Mouse (Mus musculus) gastrocnemius, adult 2 months (tissue): ENCODE measurements around the gene Pik3ca. TPM values are rescaled to one million over a fixed set of nuclear protein-coding genes. Genes with fewer than 3 reads are reported as not detected.

ENCODE experiments used
- DNase-seq: peaks from one replicate; pipeline ENCODE4 v3.0.0; 2022
- H3K27ac ChIP-seq: fragments of 200-600 bp; 2 replicates; pipeline ENCODE4 v1.8.1; 2022; ENCODE audit warnings: mild to moderate bottlenecking
- H3K4me3 ChIP-seq: fragments of 200-600 bp; 2 replicates; pipeline ENCODE4 v1.8.1; 2022; ENCODE audit warnings: mild to moderate bottlenecking, moderate library complexity
- CTCF ChIP-seq: fragments of 200-600 bp; IDR thresholded peaks from 2 replicates; pipeline ENCODE4 v1.8.1; 2022; ENCODE audit warnings: antibody characterized with exemption, mild to moderate bottlenecking, moderate library complexity
- intact Hi-C: fragments of 180-260 bp; cut with DNase I; formaldehyde crosslinking; loops from one replicate; pipeline ENCODE4 v1.15.1; 2025
- total RNA-seq, 2 experiments: library from RNA; stranded (reverse); gene quantifications; 2 replicates each; pipeline ENCODE4 v1.2.3; 2021

The Pik3ca gene
- total RNA-seq, 2 experiments from 2014 or later = 40.1 to 63.3 TPM

DNA sequence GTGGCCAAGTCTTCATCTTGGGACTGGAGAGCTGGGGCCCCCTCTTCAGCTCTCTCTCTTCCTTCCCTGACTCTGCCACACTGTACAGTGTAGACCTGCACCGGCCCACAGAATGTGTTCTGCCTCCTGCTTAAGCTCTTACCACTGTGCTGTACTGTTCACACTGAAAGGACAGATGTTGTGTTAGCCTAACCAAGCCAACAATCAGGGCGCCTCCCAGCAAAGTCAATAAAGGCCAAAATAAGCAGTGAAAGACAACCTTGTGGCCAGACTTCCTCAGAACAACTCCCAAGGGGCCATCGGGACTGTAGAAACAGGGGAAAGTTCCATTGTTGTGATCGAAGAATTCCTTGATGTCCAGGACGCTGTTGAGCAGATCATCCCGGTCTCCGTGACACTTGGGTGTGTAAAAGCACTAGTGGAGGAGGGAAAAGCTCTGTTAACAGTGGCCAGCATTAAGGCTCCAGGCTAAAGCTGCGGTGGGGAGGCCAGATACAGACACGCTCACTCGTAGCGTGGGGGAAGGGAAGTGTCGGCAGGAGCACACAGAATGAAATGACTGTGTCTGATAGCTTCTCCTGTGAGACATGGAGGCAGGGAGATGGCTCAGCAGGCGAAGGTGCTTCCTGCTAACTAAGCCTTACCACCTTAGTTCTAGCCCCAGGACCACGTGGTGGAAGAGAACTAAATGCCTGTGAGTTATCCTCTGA, 74.9 kb downstream of the Pik3ca start:
- no peak overlapping the region for H3K27ac ChIP-seq
- intact Hi-C loops = no loop called here
- TF ChIP-seq CTCF = no peak
- H3K4me3 ChIP-seq = no peak overlapping the region
- DNase-seq = no peak

DNA sequence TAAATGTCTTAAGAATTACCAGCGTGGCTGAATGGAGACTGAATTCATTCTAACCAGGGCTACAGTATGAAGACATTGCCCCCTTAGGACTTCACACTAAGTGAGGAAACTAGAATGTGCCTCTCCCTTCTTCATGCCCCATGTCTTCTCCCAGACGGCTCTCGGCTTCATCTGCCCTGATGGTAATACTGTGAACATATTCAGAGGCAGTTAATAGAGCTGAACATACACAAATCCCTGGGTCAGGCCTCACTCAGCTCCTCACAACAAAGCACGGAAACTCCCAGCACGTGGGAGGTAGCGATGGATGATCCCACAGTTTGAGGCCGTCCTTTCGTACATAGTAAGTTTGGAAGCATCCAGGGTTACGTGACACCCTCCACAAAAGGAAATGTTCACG, 75.7 kb downstream of the Pik3ca start:
- intact Hi-C loops = no loop called here
- H3K27ac ChIP-seq = no peak overlapping the region
- H3K4me3 ChIP-seq = no peak overlapping the region
- no peak for TF ChIP-seq CTCF
- DNase-seq = no peak

GRCm38 (mm10) chr3:32479961-32480360, 82.5 kb downstream of the Pik3ca start:
- no peak overlapping the region for H3K27ac ChIP-seq
- TF ChIP-seq CTCF = no peak
- no peak overlapping the region for H3K4me3 ChIP-seq
- no peak for DNase-seq
- intact Hi-C loops = no loop called here

- DNase-seq = no peak
- intact Hi-C loops = no loop called here
- TF ChIP-seq CTCF = no peak
- Histone ChIP-seq H3K4me3 (no peak overlapping the region), H3K27ac (no peak overlapping the region)
Measured at GRCm38 (mm10) chr3:32483035-32483434, 85.6 kb downstream of the Pik3ca start.

- intact Hi-C loops = no loop called here
- TF ChIP-seq CTCF = no peak
- no peak for DNase-seq
Measured at GRCm38 (mm10) chr3:32486543-32486942, 89.1 kb downstream of the Pik3ca start.

DNA sequence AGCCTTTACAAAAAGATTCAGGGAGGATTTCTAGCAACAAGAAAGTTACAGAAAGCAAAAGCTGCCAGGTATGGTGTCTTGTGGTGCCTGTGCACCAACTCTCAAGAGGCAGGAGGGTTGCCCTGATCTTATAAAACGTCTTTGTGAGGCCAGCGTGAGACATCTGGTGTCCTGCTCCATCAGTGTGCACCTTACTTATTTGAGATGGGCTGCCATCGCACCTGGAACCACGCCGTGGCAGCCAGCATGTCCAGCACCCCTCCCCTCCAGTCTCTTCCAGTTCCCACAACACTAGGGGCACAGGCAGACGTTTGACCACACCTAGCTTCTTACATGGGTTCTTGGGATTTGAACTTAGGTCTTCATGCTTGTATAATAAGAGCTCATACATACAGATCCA, 90.7 kb downstream of the Pik3ca start:
- Histone ChIP-seq H3K27ac (no peak overlapping the region), H3K4me3 (no peak overlapping the region)
- DNase-seq = no peak
- TF ChIP-seq CTCF = no peak
- intact Hi-C loops = no loop called here

More at GRCm38 (mm10) chr3:32486543-32486942, 89.1 kb downstream of the Pik3ca start:
- H3K27ac ChIP-seq = no peak overlapping the region
- H3K4me3 ChIP-seq = no peak overlapping the region

DNA sequence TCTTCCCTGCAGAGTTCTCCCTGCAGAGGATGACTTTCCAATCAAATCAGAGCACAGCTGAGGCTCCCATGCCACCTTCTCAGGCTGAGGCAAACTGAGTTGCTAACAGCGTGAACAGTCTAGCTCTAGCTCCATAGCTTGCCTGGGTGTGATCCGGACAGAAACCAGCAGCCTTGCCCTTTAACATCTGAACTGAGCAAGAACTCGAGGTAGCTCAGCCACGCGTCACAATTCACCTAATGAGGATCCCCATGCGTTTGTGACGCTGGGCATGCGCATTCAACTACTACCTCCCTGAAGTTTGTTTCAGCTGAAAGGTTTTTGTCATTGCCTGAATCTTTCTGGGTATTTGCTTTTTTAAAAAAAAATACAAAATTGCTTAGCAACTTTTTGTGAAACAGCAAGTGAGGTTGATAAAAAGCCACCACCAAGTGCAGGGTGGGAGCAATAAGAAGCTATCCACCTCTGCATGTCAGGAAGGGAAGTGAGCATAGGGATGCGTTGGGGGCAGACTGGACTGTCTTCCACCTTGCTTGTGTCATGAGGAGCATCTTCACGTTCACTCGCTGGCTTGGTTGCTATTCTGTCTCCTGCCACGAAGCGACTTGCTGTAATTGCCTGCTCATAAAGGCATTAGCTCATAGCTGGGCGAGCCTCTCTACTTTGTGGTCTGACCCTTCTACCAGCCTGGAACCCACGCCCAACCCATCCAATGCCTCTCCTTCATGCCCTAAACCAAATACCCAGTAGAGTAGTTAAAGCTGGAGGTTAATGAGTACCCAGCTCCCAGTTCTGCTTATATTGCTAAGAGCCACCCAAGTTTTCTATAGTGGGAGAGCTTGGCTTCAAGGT, 92.8 kb downstream of the Pik3ca start:
- H3K27ac ChIP-seq = no peak overlapping the region
- no peak for DNase-seq
- intact Hi-C loops = no loop called here
- TF ChIP-seq CTCF = no peak
- H3K4me3 ChIP-seq = no peak overlapping the region

DNA sequence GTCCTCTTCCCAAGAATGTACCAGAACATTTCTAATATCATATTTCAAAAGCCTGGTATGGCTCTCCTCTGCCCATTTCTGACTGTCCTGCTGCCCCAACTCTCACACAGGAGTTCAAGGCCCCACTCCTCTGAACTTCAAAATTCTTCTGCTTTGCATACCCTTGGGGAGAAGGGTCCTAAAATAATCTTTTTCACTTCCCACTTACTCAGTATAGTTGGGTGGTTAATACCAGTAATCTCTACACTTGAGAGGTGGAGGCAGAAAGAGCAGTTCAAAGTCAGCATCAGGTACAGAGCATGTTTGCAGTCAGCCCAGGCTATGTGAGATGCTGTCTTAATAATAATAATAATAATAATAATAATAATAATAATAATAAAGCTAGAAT, 93.5 kb downstream of the Pik3ca start:
- intact Hi-C loops = no loop called here
- no peak overlapping the region for H3K4me3 ChIP-seq
- no peak for TF ChIP-seq CTCF
- no peak for DNase-seq
- no peak overlapping the region for H3K27ac ChIP-seq

- no peak for DNase-seq
- intact Hi-C loops = no loop called here
- TF ChIP-seq CTCF = no peak
- Histone ChIP-seq H3K27ac (no peak within 1 kb of the TSS), H3K4me3 (no peak within 1 kb of the TSS)
Measured at GRCm38 (mm10) chr3:32492097-32493090, 94.9 kb downstream of the Pik3ca start, which contains the start of gene Kcnmb3. Gene Kcnmb3 (minus strand): TSS chr3:32492231.

GRCm38 (mm10) chr3:32494387-32495087, 97.1 kb downstream of the Pik3ca start:
- Histone ChIP-seq H3K4me3 (no peak overlapping the region), H3K27ac (no peak overlapping the region)
- intact Hi-C loops = no loop called here
- DNase-seq = no peak
- peak; percentile 55 for TF ChIP-seq CTCF

GRCm38 (mm10) chr3:32495088-32495770, 97.8 kb downstream of the Pik3ca start:
- H3K27ac ChIP-seq = no peak overlapping the region
- TF ChIP-seq CTCF = no peak
- intact Hi-C loops = no loop called here
- H3K4me3 ChIP-seq = no peak overlapping the region
- DNase-seq = no peak
